Mouse (Mus musculus) limb, embryonic 14.5 days (tissue): ENCODE results near the gene Ppt2. TPM values are rescaled to one million over a fixed set of nuclear protein-coding genes. Genes with fewer than 3 reads are reported as not detected.
A peak's percentile ranks its signal among the peaks of the same experiment; 100 is the strongest.

ENCODE experiments used
- ATAC-seq: fragments of 200-750 bp; cut with Nextera tagmentation; 2 replicates; pipeline ENCODE4 v1.8.0; 2017; ENCODE audit warnings: low read depth, moderate number of reproducible peaks, moderate TSS enrichment; ENCODE audit not compliant: low FRiP score
- DNase-seq: peaks from one replicate; pipeline ENCODE4 v3.0.0-alpha.2; 2015; ENCODE audit warnings: low spot score
- H3K27ac ChIP-seq: fragments of 300-500 bp; sonication (generic); replicated peaks from 2 replicates; pipeline ENCODE4 v1.5.1; 2014; ENCODE audit warnings: low read depth, mild to moderate bottlenecking, low read length, moderate library complexity, mixed read lengths
- H3K27me3 ChIP-seq: fragments of 300-500 bp; sonication (generic); 2 replicates; pipeline ENCODE4 v1.6.1; 2014; ENCODE audit warnings: low read length, mixed read lengths; ENCODE audit not compliant: control insufficient read depth, insufficient read depth
- H3K36me3 ChIP-seq: fragments of 300-500 bp; sonication (generic); 2 replicates; pipeline ENCODE4 v1.6.1; 2014; ENCODE audit warnings: mild to moderate bottlenecking, low read length, moderate library complexity, mixed read lengths; ENCODE audit not compliant: control insufficient read depth, insufficient read depth
- H3K4me1 ChIP-seq: fragments of 300-500 bp; sonication (generic); 2 replicates; pipeline ENCODE4 v1.6.1; 2014; ENCODE audit warnings: antibody characterized with exemption, low read length, mixed read lengths; ENCODE audit not compliant: control insufficient read depth, insufficient read depth
- H3K4me2 ChIP-seq: fragments of 300-500 bp; sonication (generic); replicated peaks from 2 replicates; pipeline ENCODE4 v1.6.1; 2014; ENCODE audit warnings: low read depth, mild to moderate bottlenecking, low read length, moderate library complexity; ENCODE audit not compliant: severe bottlenecking
- H3K4me3 ChIP-seq: fragments of 300-500 bp; sonication (generic); replicated peaks from 2 replicates; pipeline ENCODE4 v1.5.1; 2014; ENCODE audit warnings: low read length
- H3K9ac ChIP-seq: fragments of 300-500 bp; sonication (generic); 2 replicates; pipeline ENCODE4 v1.6.1; 2014; ENCODE audit warnings: mild to moderate bottlenecking, low read depth, low read length, moderate library complexity; ENCODE audit not compliant: severe bottlenecking
- H3K9me3 ChIP-seq: fragments of 300-500 bp; sonication (generic); 2 replicates; pipeline ENCODE4 v1.6.1; 2016; ENCODE audit warnings: low read length; ENCODE audit not compliant: control insufficient read depth
- POLR2A ChIP-seq: fragments of 200-500 bp; IDR thresholded peaks from 2 replicates; pipeline ENCODE4 v1.8.0; 2012; ENCODE audit warnings: inconsistent platforms, mild to moderate bottlenecking, moderate library complexity, borderline replicate concordance; ENCODE audit not compliant: insufficient read depth, insufficient read length; ENCODE audit errors: extremely low read depth
- WGBS: fragments of 180-500 bp; shearing (Covaris S2); extraction: QIAGEN DNeasy Blood & Tissue Kit; methylation state at CpG from one replicate; pipeline ENCODE4 v1.1.7; 2014; 5-methylcytosine and 5-hydroxymethylcytosine counted together
- polyA plus RNA-seq, 2 experiments: library from polyadenylated mRNA; depleted of rRNA in 1 of 2; stranded (reverse) in 1 of 2; unstranded in 1 of 2; fragments of >200 nt; fragmentation: Nextera tagmentation in 1 of 2; extraction: Ambion mirVana in 1 of 2; gene quantifications; 2 replicates each; pipeline versions ENCODE4 v1.2.1 to v1.2.3; 2012 to 2014

Gene Ppt2
- polyA plus RNA-seq, 2 experiments = 29.9 to 39.6 TPM

- Histone ChIP-seq H3K4me2 (no peak overlapping the region), H3K27ac (no peak overlapping the region), H3K36me3 (peaks cover 77% of the 10 kb centered on the region), H3K9me3 (no peaks in the 10 kb centered on the region), H3K9ac (no peak overlapping the region), H3K27me3 (no peaks in the 10 kb centered on the region), H3K4me3 (no peak overlapping the region), H3K4me1 (0 out of 2 replicates have a peak, but pooled peaks cover 4% of the 10 kb centered on the region)
- DNase-seq (no peak), ATAC-seq (no peak)
- TF ChIP-seq POLR2A = no peak
- 83% methylated on average over 11 of the region's 11 CpGs for WGBS
These were observed 15.2 kb downstream of the Ppt2 start for GRCm38 (mm10) chr17:34613054-34613645.

- TF ChIP-seq POLR2A = no peak
- Histone ChIP-seq H3K9ac (no peak overlapping the region), H3K4me1 (peaks cover 11% of the 10 kb centered on the region), H3K4me3 (no peak overlapping the region), H3K4me2 (no peak overlapping the region), H3K9me3 (no peaks in the 10 kb centered on the region), H3K27me3 (no peaks in the 10 kb centered on the region), H3K36me3 (peaks cover 66% of the 10 kb centered on the region), H3K27ac (no peak overlapping the region)
- ATAC-seq (no peak), DNase-seq (no peak)
- 94% methylated on average over 8 of the region's 8 CpGs for WGBS
These were observed 17.3 kb downstream of the Ppt2 start for GRCm38 (mm10) chr17:34611050-34611449.

- no peaks in the 10 kb centered on the region for H3K27me3 ChIP-seq
- TF ChIP-seq POLR2A = no peak
- peaks cover 37% of the 10 kb centered on the region for H3K36me3 ChIP-seq
- WGBS = 73% methylated on average over 7 of the region's 7 CpGs
- DNase-seq = no peak
- H3K4me1 ChIP-seq = peaks cover 19% of the 10 kb centered on the region
- ATAC-seq = no peak
- H3K4me3 ChIP-seq = no peak overlapping the region
- no peak overlapping the region for H3K4me2 ChIP-seq
- H3K9ac ChIP-seq = peak overlapping the region; percentile 8; the same call in 1 of the 2 replicates
- no peaks in the 10 kb centered on the region for H3K9me3 ChIP-seq
- no peak overlapping the region for H3K27ac ChIP-seq
These were observed 20.3 kb downstream of the Ppt2 start for GRCm38 (mm10) chr17:34607997-34608396.

GRCm38 (mm10) chr17:34606186-34607039, 21.9 kb downstream of the Ppt2 start:
- 15% methylated on average over 28 of the region's 32 CpGs for WGBS
- TF ChIP-seq POLR2A = no peak
- Histone ChIP-seq H3K4me3 (peak overlapping the region; percentile 95), H3K9me3 (no peaks in the 10 kb centered on the region), H3K27me3 (no peaks in the 10 kb centered on the region), H3K36me3 (peaks cover 28% of the 10 kb centered on the region), H3K27ac (peak overlapping the region; percentile 44; the same call in 1 of the 2 replicates), H3K4me2 (peak overlapping the region; percentile 92), H3K4me1 (peaks cover 26% of the 10 kb centered on the region), H3K9ac (peak overlapping the region; percentile 88)
- no peak for DNase-seq
- ATAC-seq = no peak

GRCm38 (mm10) chr17:34605609-34606008, 22.7 kb downstream of the Ppt2 start:
- 0 out of 2 replicates have a peak, but pooled peaks have one; percentile 73 for TF ChIP-seq POLR2A
- Histone ChIP-seq H3K27me3 (no peaks in the 10 kb centered on the region), H3K9ac (peak overlapping the region; percentile 88), H3K4me2 (peak overlapping the region; percentile 92), H3K4me3 (peak overlapping the region; percentile 95), H3K4me1 (peaks cover 26% of the 10 kb centered on the region), H3K27ac (peak overlapping the region; percentile 44), H3K9me3 (no peaks in the 10 kb centered on the region), H3K36me3 (peaks cover 26% of the 10 kb centered on the region)
- ATAC-seq (peak; percentile 50), DNase-seq (peak; percentile 96)
- 0% methylated on average over 23 of the region's 30 CpGs for WGBS
